ENCODE assay signal across 8 mouse cellular contexts in the genomic region with DNA sequence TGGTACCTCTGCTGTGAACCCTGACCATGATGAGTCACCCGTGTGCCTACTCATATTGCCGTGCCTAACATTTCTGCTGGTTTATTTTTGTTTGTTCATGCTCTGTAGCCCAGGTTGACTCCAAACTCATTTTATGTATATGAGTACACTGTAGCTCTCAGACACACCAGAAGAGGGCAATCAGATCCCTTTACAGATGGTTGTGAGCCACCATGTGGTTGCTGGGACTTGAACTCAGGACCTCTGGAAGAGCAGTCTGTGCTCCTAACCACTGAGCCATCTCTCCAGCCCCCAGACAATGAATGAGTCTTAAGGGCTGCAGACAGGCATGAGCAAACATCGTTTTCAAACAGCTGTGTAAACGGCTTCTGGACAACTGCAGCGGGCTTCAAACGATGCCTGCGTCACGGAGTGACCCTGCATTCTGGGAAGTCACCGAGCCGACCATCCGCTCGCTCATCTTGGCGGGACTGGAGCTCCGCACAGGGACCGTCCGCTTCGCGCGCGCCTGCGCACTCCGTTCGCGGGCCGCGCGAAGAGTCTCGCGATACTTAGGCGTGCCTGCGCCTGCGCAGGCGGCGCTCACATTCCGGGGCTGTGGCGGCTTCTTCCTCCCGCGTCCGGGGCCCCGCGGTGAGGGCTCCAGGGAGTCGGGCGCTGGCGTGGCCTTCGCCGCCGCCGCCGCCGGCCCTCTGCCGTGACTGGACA. TPM values are rescaled to one million over a fixed set of nuclear protein-coding genes. Genes with fewer than 3 reads are reported as not detected.
DNase-seq lines count a peak whose midpoint lies in the region; ATAC-seq lines count a peak whose summit lies in the region.

Gene B230219D22Rik (plus strand): TSS at position 590 of the 708 bp plus-strand sequence.

- peak within 1 kb of the TSS; percentile 97 for H3K27ac ChIP-seq in hindbrain, embryonic 11.5 days (ENCODE audit: low read depth, low read length)

- WGBS in hindbrain, embryonic 11.5 days: 3% methylated on average over 49 of the region's 51 CpGs

- peak; percentile 95 for ATAC-seq in hindbrain, embryonic 11.5 days (ENCODE audit: low FRiP score)

- H3K9me3 ChIP-seq in hindbrain, embryonic 11.5 days (ENCODE audit: control insufficient read depth, low read length): no peaks in the 10 kb centered on the region

- peak within 1 kb of the TSS; percentile 82 for H3K4me3 ChIP-seq in hindbrain, embryonic 11.5 days (ENCODE audit: low read depth, low read length)

- H3K36me3 ChIP-seq in hindbrain, embryonic 11.5 days (ENCODE audit: control insufficient read depth, insufficient read depth, low read length): no peaks in the 10 kb centered on the region

- H3K4me2 ChIP-seq in hindbrain, embryonic 11.5 days (replicated peaks; ENCODE audit: low read depth, low read length): peak within 1 kb of the TSS; percentile 71

- peak; percentile 98 for DNase-seq in MN1 (ENCODE audit: low spot score)
- peak; percentile 89 for DNase-seq in cerebellum, adult 9-10 months
- peak; percentile 55 to 86 for DNase-seq in frontal cortex, adult 2 months (ENCODE audit: extremely low spot score in 1 of 2, low spot score in 1 of 2)
- DNase-seq in hindbrain, embryonic 11.5 days (ENCODE audit: low spot score): peak; percentile 97
- DNase-seq in layer of hippocampus, postnatal 10 days (ENCODE audit: low spot score in 2 of 2): peak; percentile 85 to 91
- peak; percentile 93 for DNase-seq in lung, postnatal 10 days
- DNase-seq in ovary, postnatal 36 days (ENCODE audit: low spot score): peak; percentile 91
- DNase-seq in thymus, postnatal 25 days: peak; percentile 90

- peak within 1 kb of the TSS; percentile 95 for H3K9ac ChIP-seq in hindbrain, embryonic 11.5 days (ENCODE audit: low read depth, low read length)

- peaks cover 3% of the 10 kb centered on the region for H3K4me1 ChIP-seq in hindbrain, embryonic 11.5 days (replicated peaks; ENCODE audit: control insufficient read depth, insufficient read depth, low read length)

- H3K27me3 ChIP-seq in hindbrain, embryonic 11.5 days (ENCODE audit: control insufficient read depth, insufficient read depth, low read length): no peaks in the 10 kb centered on the region

RNA-seq across cellular contexts. Expression of gene B230219D22Rik, which starts in this region (rescaled TPM):
- polyA plus RNA-seq in frontal cortex, adult 2 months (2012; rRNA removed): 63.2 and 66.6 TPM in 2 replicates
- 69.5 and 74.3 TPM in 2 replicates for polyA plus RNA-seq in hindbrain, embryonic 11.5 days (2014; fragmentation: Nextera tagmentation; extraction: Ambion mirVana)
- 10 to 100 TPM; 82.3 to 83.3 TPM for total RNA-seq in layer of hippocampus, postnatal 10 days (2021)

Comparison
In these comparisons a context has a peak if more than half of its experiments do, and no peak if none do; other contexts are left out.
1. Peak in every context shown above with its lines: DNase-seq, ATAC-seq, H3K4me3 ChIP-seq and H3K27ac ChIP-seq.